Mouse (Mus musculus): ENCODE measurements at regions not wholly inside any gene's neighbourhood (a gene's known extent, or its start where the extent isn't known, plus 50 kb on each side); places are given as distances from the start of the nearest gene placed in this dataset.

- H3K9ac ChIP-seq (ENCODE audit: low read depth, low read length), result no peak overlapping the region
- peaks cover 6% of the 10 kb centered on the region; the same call in 1 of the 2 replicates for H3K4me1 ChIP-seq (ENCODE audit: control insufficient read depth, insufficient read depth, low read length)
- no peaks in the 10 kb centered on the region for H3K27me3 ChIP-seq (ENCODE audit: control insufficient read depth, insufficient read depth, low read length)
- no peaks in the 10 kb centered on the region for H3K79me2 ChIP-seq (ENCODE audit: control insufficient read depth, insufficient read depth, low read length)
- TF ChIP-seq CTCF (IDR thresholded peaks at IDR 0.05; ENCODE audit: low read depth, low read length) (no peak), POLR2A (IDR thresholded peaks at IDR 0.05; ENCODE audit: extremely low read depth, insufficient read depth, low read length) (no peak)
- H3K27ac ChIP-seq (replicated peaks; ENCODE audit: insufficient read depth, low read depth, low read length), result no peak overlapping the region; the same call in none of the 2 replicates
- peak; percentile 88 for DNase-seq (ENCODE audit: extremely low read depth, low read depth, low spot score)
- H3K36me3 ChIP-seq (ENCODE audit: control insufficient read depth, insufficient read depth, low read length), result no peaks in the 10 kb centered on the region
- WGBS, result 37% methylated on average over 3 of the region's 3 CpGs
- H3K4me3 ChIP-seq (ENCODE audit: insufficient read depth, low read depth, low read length), result no peak overlapping the region
Measured at GRCm38 (mm10) chr4:95378645-95379044, 178.7 kb upstream of the Fggy start.

- Histone ChIP-seq H3K27ac (replicated peaks; ENCODE audit: insufficient read depth, low read depth, low read length) (no peak overlapping the region), H3K4me3 (ENCODE audit: insufficient read depth, low read depth, low read length) (no peak overlapping the region), H3K9ac (ENCODE audit: low read depth, low read length) (no peak overlapping the region), H3K4me1 (ENCODE audit: control insufficient read depth, insufficient read depth, low read length) (peaks cover 11% of the 10 kb centered on the region), H3K79me2 (ENCODE audit: control insufficient read depth, insufficient read depth, low read length) (no peaks in the 10 kb centered on the region), H3K36me3 (ENCODE audit: control insufficient read depth, insufficient read depth, low read length) (no peaks in the 10 kb centered on the region), H3K27me3 (ENCODE audit: control insufficient read depth, insufficient read depth, low read length) (no peaks in the 10 kb centered on the region)
- TF ChIP-seq CTCF (IDR thresholded peaks at IDR 0.05; ENCODE audit: low read depth, low read length) (no peak), POLR2A (IDR thresholded peaks at IDR 0.05; ENCODE audit: extremely low read depth, insufficient read depth, low read length) (no peak)
- 90% methylated on average over 8 of the region's 8 CpGs for WGBS
- DNase-seq (ENCODE audit: extremely low read depth, low read depth, low spot score), result no peak
Measured at GRCm38 (mm10) chr4:95383216-95383892, 174.0 kb upstream of the Fggy start.

GRCm38 (mm10) chr4:95385552-95385951 lies 171.8 kb upstream of the Fggy start:
- H3K9ac ChIP-seq (ENCODE audit: low read depth, low read length), result peak overlapping the region; percentile 22; the same call in 1 of the 2 replicates
- H3K27ac ChIP-seq (replicated peaks; ENCODE audit: insufficient read depth, low read depth, low read length), result peak overlapping the region; percentile 81
- 1% methylated on average over 7 of the region's 7 CpGs for WGBS
- H3K27me3 ChIP-seq (ENCODE audit: control insufficient read depth, insufficient read depth, low read length), result no peaks in the 10 kb centered on the region
- TF ChIP-seq POLR2A (IDR thresholded peaks at IDR 0.05; ENCODE audit: extremely low read depth, insufficient read depth, low read length) (no peak), CTCF (IDR thresholded peaks at IDR 0.05; ENCODE audit: low read depth, low read length) (no peak)
- H3K79me2 ChIP-seq (ENCODE audit: control insufficient read depth, insufficient read depth, low read length), result no peaks in the 10 kb centered on the region
- peaks cover 10% of the 10 kb centered on the region for H3K4me1 ChIP-seq (ENCODE audit: control insufficient read depth, insufficient read depth, low read length)
- no peak overlapping the region for H3K4me3 ChIP-seq (ENCODE audit: insufficient read depth, low read depth, low read length)
- DNase-seq (ENCODE audit: extremely low read depth, low read depth, low spot score), result peak; percentile 98
- no peaks in the 10 kb centered on the region for H3K36me3 ChIP-seq (ENCODE audit: control insufficient read depth, insufficient read depth, low read length)

GRCm38 (mm10) chr4:95386021-95386420 lies 171.3 kb upstream of the Fggy start:
- no peak overlapping the region for H3K4me3 ChIP-seq (ENCODE audit: insufficient read depth, low read depth, low read length)
- no peaks in the 10 kb centered on the region for H3K36me3 ChIP-seq (ENCODE audit: control insufficient read depth, insufficient read depth, low read length)
- H3K4me1 ChIP-seq (ENCODE audit: control insufficient read depth, insufficient read depth, low read length), result peaks cover 10% of the 10 kb centered on the region
- H3K79me2 ChIP-seq (ENCODE audit: control insufficient read depth, insufficient read depth, low read length), result no peaks in the 10 kb centered on the region
- DNase-seq (ENCODE audit: extremely low read depth, low read depth, low spot score), result no peak
- no peak overlapping the region for H3K27ac ChIP-seq (replicated peaks; ENCODE audit: insufficient read depth, low read depth, low read length)
- no peak overlapping the region for H3K9ac ChIP-seq (ENCODE audit: low read depth, low read length)
- no peaks in the 10 kb centered on the region for H3K27me3 ChIP-seq (ENCODE audit: control insufficient read depth, insufficient read depth, low read length)
- 19% methylated on average over 2 of the region's 2 CpGs for WGBS
- no peak for TF ChIP-seq POLR2A (IDR thresholded peaks at IDR 0.05; ENCODE audit: extremely low read depth, insufficient read depth, low read length)
- TF ChIP-seq CTCF (IDR thresholded peaks at IDR 0.05; ENCODE audit: low read depth, low read length), result no peak

GRCm38 (mm10) chr4:95388556-95388955 lies 168.8 kb upstream of the Fggy start:
- TF ChIP-seq POLR2A (IDR thresholded peaks at IDR 0.05; ENCODE audit: extremely low read depth, insufficient read depth, low read length) (no peak), CTCF (IDR thresholded peaks at IDR 0.05; ENCODE audit: low read depth, low read length) (no peak)
- no peak for DNase-seq (ENCODE audit: extremely low read depth, low read depth, low spot score)
- Histone ChIP-seq H3K36me3 (ENCODE audit: control insufficient read depth, insufficient read depth, low read length) (no peaks in the 10 kb centered on the region), H3K79me2 (ENCODE audit: control insufficient read depth, insufficient read depth, low read length) (no peaks in the 10 kb centered on the region), H3K4me3 (ENCODE audit: insufficient read depth, low read depth, low read length) (no peak overlapping the region), H3K27ac (replicated peaks; ENCODE audit: insufficient read depth, low read depth, low read length) (no peak overlapping the region), H3K27me3 (ENCODE audit: control insufficient read depth, insufficient read depth, low read length) (no peaks in the 10 kb centered on the region), H3K4me1 (ENCODE audit: control insufficient read depth, insufficient read depth, low read length) (peaks cover 10% of the 10 kb centered on the region), H3K9ac (ENCODE audit: low read depth, low read length) (no peak overlapping the region)
- WGBS, result 57% methylated on average over 3 of the region's 3 CpGs

GRCm38 (mm10) chr4:95389647-95390046 lies 167.7 kb upstream of the Fggy start:
- WGBS, result 49% methylated on average over 2 of the region's 2 CpGs
- Histone ChIP-seq H3K27me3 (ENCODE audit: control insufficient read depth, insufficient read depth, low read length) (no peaks in the 10 kb centered on the region), H3K36me3 (ENCODE audit: control insufficient read depth, insufficient read depth, low read length) (no peaks in the 10 kb centered on the region), H3K4me3 (ENCODE audit: insufficient read depth, low read depth, low read length) (no peak overlapping the region), H3K27ac (replicated peaks; ENCODE audit: insufficient read depth, low read depth, low read length) (no peak overlapping the region), H3K4me1 (ENCODE audit: control insufficient read depth, insufficient read depth, low read length) (peaks cover 8% of the 10 kb centered on the region), H3K79me2 (ENCODE audit: control insufficient read depth, insufficient read depth, low read length) (no peaks in the 10 kb centered on the region), H3K9ac (ENCODE audit: low read depth, low read length) (no peak overlapping the region)
- TF ChIP-seq POLR2A (IDR thresholded peaks at IDR 0.05; ENCODE audit: extremely low read depth, insufficient read depth, low read length) (no peak), CTCF (IDR thresholded peaks at IDR 0.05; ENCODE audit: low read depth, low read length) (no peak)
- peak; percentile 22 for DNase-seq (ENCODE audit: extremely low read depth, low read depth, low spot score)

All from liver, adult 2 months (tissue).